ENCODE assay signal across 28 mouse cellular contexts in the genomic region with DNA sequence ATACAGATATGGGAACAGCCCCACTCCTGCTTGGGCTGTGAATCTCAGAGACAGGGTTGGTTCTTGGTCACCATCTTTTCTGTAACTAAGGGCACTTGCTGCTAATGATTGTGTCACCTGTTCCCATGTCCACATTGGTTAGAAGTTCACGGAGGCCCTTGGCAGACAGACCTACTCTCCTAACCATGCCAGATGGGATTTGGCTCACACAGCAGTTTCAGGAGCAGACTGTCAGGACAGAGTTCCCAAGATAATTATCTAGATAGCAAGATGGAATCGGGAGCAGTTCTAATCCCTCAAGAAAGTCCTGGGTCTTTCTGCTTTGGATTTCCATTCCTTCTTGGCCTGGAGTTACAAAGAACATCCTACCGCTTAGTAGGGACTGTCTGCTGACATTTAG.
"Had no signal": no experiment of that assay in that cellular context is flagged by ENCODE, and none has a peak within 500 bp of the region (broad histone marks: within the 10 kb centered on the region; RNA-seq: fewer than 3 reads in every experiment).

No protein-coding gene starts in this region.

- H3K4me2 ChIP-seq: heart, embryonic 11.5 days; heart, embryonic 13.5 days; heart, embryonic 15.5 days; hindbrain, embryonic 13.5 days; hindbrain, embryonic 15.5 days; kidney, embryonic 15.5 days; limb, embryonic 13.5 days; limb, embryonic 15.5 days; liver, embryonic 12.5 days had no signal

- ATAC-seq: hindbrain, postnatal 0 days; intestine, embryonic 16.5 days; liver, embryonic 12.5 days had no signal

- H3K4me1 ChIP-seq: hindbrain, embryonic 15.5 days; kidney, embryonic 15.5 days; limb, embryonic 13.5 days; limb, embryonic 15.5 days; liver, embryonic 12.5 days had no signal

- H3K4me3 ChIP-seq: gastrocnemius, adult 2 months; heart, adult 2 months; heart, embryonic 13.5 days; heart, embryonic 15.5 days; hindbrain, embryonic 13.5 days; hindbrain, embryonic 15.5 days; kidney, embryonic 15.5 days; layer of hippocampus, adult 2 months; limb, embryonic 13.5 days; limb, embryonic 15.5 days; liver, embryonic 12.5 days had no signal

- H3K9ac ChIP-seq: heart, embryonic 13.5 days; heart, embryonic 15.5 days; hindbrain, embryonic 13.5 days; hindbrain, embryonic 15.5 days; kidney, embryonic 15.5 days; limb, embryonic 13.5 days; limb, embryonic 15.5 days; liver, embryonic 12.5 days; liver, embryonic 14.5 days had no signal

- H3K36me3 ChIP-seq: heart, embryonic 13.5 days; heart, embryonic 15.5 days; hindbrain, embryonic 15.5 days; kidney, embryonic 15.5 days; limb, embryonic 13.5 days; limb, embryonic 15.5 days; liver, embryonic 12.5 days had no signal

- H3K27ac ChIP-seq: gastrocnemius, adult 2 months; heart, adult 2 months; heart, embryonic 13.5 days; heart, embryonic 15.5 days; hindbrain, embryonic 13.5 days; hindbrain, embryonic 15.5 days; hindbrain, postnatal 0 days; kidney, embryonic 15.5 days; kidney, postnatal 0 days; layer of hippocampus, adult 2 months; limb, embryonic 13.5 days; limb, embryonic 15.5 days; liver, embryonic 12.5 days; liver, embryonic 14.5 days had no signal

- DNase-seq: gastrocnemius, adult 2 months; gastrocnemius, postnatal 10 days; gastrocnemius, postnatal 25 days; heart, adult 11 months; heart, adult 2 months; heart, postnatal 14 days; heart, postnatal 36 days; kidney, adult 11 months; kidney, adult 2 months; kidney, adult 9 months; kidney, postnatal 14 days; kidney, postnatal 36 days; left cerebral cortex, postnatal 4 days; lung, adult 18-20 months had no signal

- H3K9me3 ChIP-seq: heart, embryonic 13.5 days; heart, embryonic 15.5 days; hindbrain, embryonic 13.5 days; hindbrain, embryonic 15.5 days; kidney, embryonic 15.5 days; limb, embryonic 13.5 days; limb, embryonic 15.5 days; liver, embryonic 12.5 days had no signal

- H3K27me3 ChIP-seq: hindbrain, embryonic 15.5 days; kidney, embryonic 15.5 days; limb, embryonic 13.5 days; liver, embryonic 12.5 days had no signal
